Mouse (Mus musculus) cortical plate, adult 2 months (tissue): ENCODE data around the gene Tctex1d4.
A peak's percentile ranks its signal among the peaks of the same experiment; 100 is the strongest.

Source experiments
- CTCF ChIP-seq: fragments of 200-500 bp; IDR thresholded peaks from 2 replicates; pipeline ENCODE4 v1.5.1; 2011; ENCODE audit warnings: mild to moderate bottlenecking, control low read depth, low read length; ENCODE audit not compliant: insufficient read depth; ENCODE audit errors: extremely low read depth
- POLR2A ChIP-seq: fragments of 200-500 bp; IDR thresholded peaks from 2 replicates; pipeline ENCODE4 v1.6.1; 2011; ENCODE audit warnings: mild to moderate bottlenecking, low read length, control low read depth; ENCODE audit not compliant: insufficient read depth; ENCODE audit errors: extremely low read depth

- TF ChIP-seq CTCF, result peak; percentile 73
- peak; percentile 95 for TF ChIP-seq POLR2A
Observed at GRCm38 (mm10) chr4:117120445-117121414, 5.9 kb upstream of the Tctex1d4 start.
